Mouse (Mus musculus) testis, adult 2 months (tissue): ENCODE results near the gene Dnaic2.

ENCODE experiments used
- CTCF ChIP-seq: fragments of 200-500 bp; IDR thresholded peaks from 2 replicates; pipeline ENCODE4 v1.5.1; 2012; ENCODE audit warnings: low read depth, mild to moderate bottlenecking, inconsistent platforms, low read length, moderate library complexity; ENCODE audit not compliant: control insufficient read depth, insufficient read depth, insufficient replicate concordance
- POLR2A ChIP-seq: fragments of 200-500 bp; IDR thresholded peaks from 2 replicates; pipeline ENCODE4 v1.6.1; 2012; ENCODE audit warnings: low read depth, mild to moderate bottlenecking, inconsistent platforms, low read length, moderate library complexity; ENCODE audit not compliant: control insufficient read depth

- no peak for TF ChIP-seq POLR2A
- TF ChIP-seq CTCF = no peak
Measured at GRCm38 (mm10) chr11:114694451-114694850, 32.8 kb upstream of the Dnaic2 start.
